Mouse (Mus musculus) activated CD4-positive, CD25-positive, alpha-beta regulatory T cell, adult 4 months (primary cell): Measurements from ENCODE around the gene Nid1. TPM values are rescaled to one million over a fixed set of nuclear protein-coding genes. Genes with fewer than 3 reads are reported as not detected.
"Not testable (repeated sequence)": the region's sequence is repeated elsewhere in the genome, so short reads cannot be mapped to it uniquely, and the experiment has no call there.

ENCODE experiments used
- ATAC-seq: one replicate; pipeline ENCODE4 v1.8.0; 2017
- polyA plus RNA-seq, 2 experiments: library from polyadenylated mRNA; unstranded; fragments of 100-300 nt; shearing (Covaris generic); gene quantifications; one replicate each; pipeline ENCODE4 v1.2.1; 2017

Gene Nid1
- polyA plus RNA-seq, 2 experiments from 2014 or later, result not detected

- peak; percentile 74 for ATAC-seq
Measured at GRCm38 (mm10) chr13:13493517-13493916, 56.2 kb downstream of the Nid1 start.

GRCm38 (mm10) chr13:13498022-13498421, 60.7 kb downstream of the Nid1 start:
- ATAC-seq, result no peak

GRCm38 (mm10) chr13:13502406-13502805, 65.1 kb downstream of the Nid1 start:
- peak; percentile 73 for ATAC-seq

GRCm38 (mm10) chr13:13503695-13504386, 66.5 kb downstream of the Nid1 start:
- no peak for ATAC-seq

- ATAC-seq, result no peak
Measured at GRCm38 (mm10) chr13:13505063-13505462, 67.7 kb downstream of the Nid1 start.

- no peak for ATAC-seq
Measured at GRCm38 (mm10) chr13:13506556-13506955, 69.2 kb downstream of the Nid1 start.

GRCm38 (mm10) chr13:13514861-13515260, 77.5 kb downstream of the Nid1 start:
- ATAC-seq, result no peak

GRCm38 (mm10) chr13:13516376-13517225, 79.2 kb downstream of the Nid1 start:
- peak; percentile 67 for ATAC-seq

- ATAC-seq, result no peak
Measured at GRCm38 (mm10) chr13:13518114-13518513, 80.8 kb downstream of the Nid1 start.

- no peak for ATAC-seq
Measured at GRCm38 (mm10) chr13:13520436-13520835, 83.1 kb downstream of the Nid1 start.

GRCm38 (mm10) chr13:13523625-13524584, 86.6 kb downstream of the Nid1 start:
- peak; percentile 65 for ATAC-seq

- no peak for ATAC-seq
Measured at GRCm38 (mm10) chr13:13525205-13525604, 87.9 kb downstream of the Nid1 start.

GRCm38 (mm10) chr13:13525877-13526276, 88.5 kb downstream of the Nid1 start:
- no peak for ATAC-seq

GRCm38 (mm10) chr13:13529115-13529542, 91.8 kb downstream of the Nid1 start:
- ATAC-seq, result peak; percentile 74

- peak; percentile 58 for ATAC-seq
Measured at GRCm38 (mm10) chr13:13530913-13531312, 93.6 kb downstream of the Nid1 start.

- no peak for ATAC-seq
Measured at GRCm38 (mm10) chr13:13531923-13532322, 94.6 kb downstream of the Nid1 start.

- ATAC-seq, result no peak
Measured at GRCm38 (mm10) chr13:13536555-13536954, 99.2 kb downstream of the Nid1 start.

GRCm38 (mm10) chr13:13537272-13538015, 100.1 kb downstream of the Nid1 start:
- ATAC-seq, result peak; percentile 77

GRCm38 (mm10) chr13:13538585-13539300, 101.4 kb downstream of the Nid1 start:
- ATAC-seq, result peak; percentile 73

GRCm38 (mm10) chr13:13543073-13543472, 105.7 kb downstream of the Nid1 start:
- not testable (repeated sequence) for ATAC-seq

GRCm38 (mm10) chr13:13546792-13547191, 109.4 kb downstream of the Nid1 start:
- no peak for ATAC-seq
